Mouse (Mus musculus) erythroblast, embryonic 14.5 days (primary cell): ENCODE data around the gene Gm43517. TPM values are rescaled to one million over a fixed set of nuclear protein-coding genes. Genes with fewer than 3 reads are reported as not detected.

Experiments used
- H3K27me3 ChIP-seq: 2 replicates; pipeline ENCODE4 v1.6.1; 2012; ENCODE audit warnings: inconsistent platforms; ENCODE audit not compliant: control insufficient read depth
- H3K36me3 ChIP-seq: 2 replicates; pipeline ENCODE4 v1.6.1; 2012; ENCODE audit warnings: mild to moderate bottlenecking, inconsistent platforms; ENCODE audit not compliant: control insufficient read depth
- H3K4me1 ChIP-seq: 2 replicates; pipeline ENCODE4 v1.6.1; 2012; ENCODE audit warnings: inconsistent platforms; ENCODE audit not compliant: control insufficient read depth
- H3K4me3 ChIP-seq: replicated peaks from 2 replicates; pipeline ENCODE3; 2012; ENCODE audit warnings: moderate library complexity, mild to moderate bottlenecking, inconsistent platforms
- H3K9me3 ChIP-seq: 2 replicates; pipeline ENCODE4 v1.6.1; 2012; ENCODE audit warnings: low read length, inconsistent platforms, mixed read lengths; ENCODE audit not compliant: control insufficient read depth
- GATA1 ChIP-seq: IDR thresholded peaks from 2 replicates; pipeline ENCODE4 v1.6.1; 2012; ENCODE audit warnings: low read length, inconsistent platforms, mixed read lengths
- TAL1 ChIP-seq: IDR thresholded peaks from 3 replicates; pipeline ENCODE4 v1.6.1; 2012; ENCODE audit warnings: low read length, inconsistent platforms, mixed read lengths
- polyA plus RNA-seq: library from polyadenylated mRNA; stranded (reverse); fragments of >175 nt; gene quantifications from 2 replicates; pipeline ENCODE4 v1.2.3, GENCODE M21; 2012

The Gm43517 gene
- not detected in 2 replicates for polyA plus RNA-seq

DNA sequence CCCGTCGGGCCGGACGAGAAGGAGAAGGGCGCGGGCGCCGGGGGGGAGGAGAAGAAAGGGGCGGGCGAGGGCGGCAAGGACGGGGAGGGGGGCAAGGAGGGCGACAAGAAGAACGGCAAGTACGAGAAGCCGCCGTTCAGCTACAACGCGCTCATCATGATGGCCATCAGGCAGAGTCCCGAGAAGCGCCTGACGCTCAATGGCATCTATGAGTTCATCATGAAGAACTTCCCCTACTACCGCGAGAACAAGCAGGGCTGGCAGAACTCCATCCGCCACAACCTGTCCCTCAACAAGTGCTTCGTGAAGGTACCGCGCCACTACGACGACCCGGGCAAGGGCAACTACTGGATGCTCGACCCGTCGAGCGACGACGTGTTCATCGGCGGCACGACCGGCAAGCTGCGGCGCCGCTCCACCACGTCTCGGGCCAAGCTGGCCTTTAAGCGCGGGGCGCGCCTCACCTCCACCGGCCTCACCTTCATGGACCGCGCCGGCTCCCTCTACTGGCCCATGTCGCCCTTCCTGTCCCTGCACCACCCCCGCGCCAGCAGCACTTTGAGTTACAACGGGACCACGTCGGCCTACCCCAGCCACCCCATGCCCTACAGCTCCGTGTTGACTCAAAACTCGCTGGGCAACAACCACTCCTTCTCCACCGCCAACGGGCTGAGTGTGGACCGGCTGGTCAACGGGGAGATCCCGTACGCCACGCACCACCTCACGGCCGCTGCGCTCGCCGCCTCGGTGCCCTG lies at the start of gene Gm43517:
Gm43517 (plus strand) TSS at position 299 of the 755 bp plus-strand sequence.
- Histone ChIP-seq H3K4me1 (no peaks in the 10 kb centered on the region), H3K9me3 (peaks cover 8% of the 10 kb centered on the region), H3K4me3 (no peak within 1 kb of the TSS), H3K36me3 (no peaks in the 10 kb centered on the region), H3K27me3 (peaks cover 88% of the 10 kb centered on the region)
- no peak for TF ChIP-seq GATA1
- TF ChIP-seq TAL1 = no peak

DNA sequence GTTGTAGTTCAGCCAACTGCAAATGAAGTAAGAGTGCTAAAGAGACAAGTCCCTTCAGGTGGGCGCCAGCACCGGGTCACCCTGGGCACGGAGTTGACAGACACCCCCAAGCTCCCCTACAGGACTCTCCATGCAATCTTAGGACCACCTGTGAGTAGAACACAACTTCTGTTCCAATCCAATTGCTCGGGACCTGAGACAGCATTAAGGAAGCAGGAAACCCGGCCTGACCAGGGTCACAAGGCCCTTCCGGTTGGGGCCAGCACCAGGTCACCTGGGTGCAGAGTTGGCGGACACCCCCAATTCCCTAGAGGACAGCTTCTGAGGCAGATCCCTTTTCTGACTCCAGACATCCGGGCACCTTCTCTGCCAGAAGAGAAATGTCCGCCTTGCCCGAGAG lies 35.3 kb upstream of the Gm43517 start:
- Histone ChIP-seq H3K4me1 (no peaks in the 10 kb centered on the region), H3K36me3 (no peaks in the 10 kb centered on the region), H3K4me3 (no peak overlapping the region), H3K27me3 (no peaks in the 10 kb centered on the region), H3K9me3 (peaks cover 6% of the 10 kb centered on the region)
- TF ChIP-seq TAL1 (no peak), GATA1 (no peak)

DNA sequence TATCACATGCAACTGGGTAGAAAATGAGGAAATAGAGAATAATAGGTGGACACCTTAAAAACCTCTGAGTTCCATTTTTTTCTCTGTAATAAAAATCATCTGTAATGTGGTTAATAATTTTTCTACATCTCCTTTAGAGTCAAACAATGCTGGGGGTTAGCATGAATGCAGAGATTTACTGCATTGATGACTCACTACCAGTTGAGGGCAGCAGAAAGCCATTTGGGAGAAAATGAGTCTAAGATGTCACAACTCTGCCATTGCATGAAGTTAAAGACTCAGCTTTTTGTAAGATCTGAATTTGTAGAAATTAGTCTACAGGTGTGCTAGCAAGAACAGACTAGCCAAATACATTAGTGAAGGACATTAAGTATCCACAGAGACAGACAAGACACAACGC lies 16.0 kb upstream of the Gm43517 start:
- TF ChIP-seq TAL1 (no peak), GATA1 (no peak)
- H3K4me3 ChIP-seq = no peak overlapping the region
- peaks cover 16% of the 10 kb centered on the region for H3K27me3 ChIP-seq
- H3K9me3 ChIP-seq = no peaks in the 10 kb centered on the region
- no peaks in the 10 kb centered on the region for H3K36me3 ChIP-seq
- no peaks in the 10 kb centered on the region for H3K4me1 ChIP-seq

DNA sequence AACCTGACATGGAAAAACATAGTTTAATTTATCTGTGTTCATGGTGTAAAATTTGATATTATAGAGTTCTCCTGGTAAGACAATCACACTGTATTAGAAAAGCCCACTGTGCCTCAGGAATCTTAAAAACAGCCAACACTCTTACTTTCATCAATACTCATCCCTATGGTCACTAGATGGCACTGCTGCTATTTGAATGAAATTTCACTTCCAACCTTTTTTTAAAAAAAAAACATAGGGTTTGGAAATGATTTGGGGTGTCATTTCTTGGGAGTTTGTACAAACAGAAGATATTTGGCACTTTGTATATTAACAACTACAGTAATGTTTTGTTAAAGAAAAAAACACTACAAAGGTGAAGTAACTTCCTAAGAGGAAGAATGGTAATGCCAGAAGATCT lies 12.8 kb upstream of the Gm43517 start:
- Histone ChIP-seq H3K27me3 (peaks cover 48% of the 10 kb centered on the region), H3K9me3 (no peaks in the 10 kb centered on the region), H3K4me1 (no peaks in the 10 kb centered on the region), H3K4me3 (no peak overlapping the region), H3K36me3 (no peaks in the 10 kb centered on the region)
- TF ChIP-seq TAL1 (no peak), GATA1 (no peak)

DNA sequence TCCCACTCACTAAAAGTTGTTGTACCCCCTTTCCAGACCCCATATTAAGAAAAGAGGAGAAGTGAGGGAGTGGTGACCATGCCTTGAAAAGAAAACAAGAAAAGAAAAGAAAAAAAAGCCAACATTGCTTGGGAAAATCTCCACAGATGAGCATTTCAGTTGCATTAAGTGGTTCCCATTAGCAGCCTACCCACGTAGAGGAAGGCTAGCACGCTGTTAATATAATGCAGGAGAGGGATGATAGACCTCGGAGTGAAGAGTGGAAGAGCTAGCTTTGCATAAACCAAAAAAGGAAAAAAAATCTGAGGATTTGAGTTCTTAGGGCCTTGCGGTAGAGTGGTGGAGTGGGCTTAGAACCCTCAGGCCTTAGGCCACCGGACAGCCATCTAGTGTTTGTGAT lies 11.8 kb upstream of the Gm43517 start:
- H3K27me3 ChIP-seq = peaks cover 58% of the 10 kb centered on the region
- H3K9me3 ChIP-seq = no peaks in the 10 kb centered on the region
- H3K4me3 ChIP-seq = no peak overlapping the region
- TF ChIP-seq TAL1 (no peak), GATA1 (no peak)
- H3K36me3 ChIP-seq = no peaks in the 10 kb centered on the region
- H3K4me1 ChIP-seq = no peaks in the 10 kb centered on the region

DNA sequence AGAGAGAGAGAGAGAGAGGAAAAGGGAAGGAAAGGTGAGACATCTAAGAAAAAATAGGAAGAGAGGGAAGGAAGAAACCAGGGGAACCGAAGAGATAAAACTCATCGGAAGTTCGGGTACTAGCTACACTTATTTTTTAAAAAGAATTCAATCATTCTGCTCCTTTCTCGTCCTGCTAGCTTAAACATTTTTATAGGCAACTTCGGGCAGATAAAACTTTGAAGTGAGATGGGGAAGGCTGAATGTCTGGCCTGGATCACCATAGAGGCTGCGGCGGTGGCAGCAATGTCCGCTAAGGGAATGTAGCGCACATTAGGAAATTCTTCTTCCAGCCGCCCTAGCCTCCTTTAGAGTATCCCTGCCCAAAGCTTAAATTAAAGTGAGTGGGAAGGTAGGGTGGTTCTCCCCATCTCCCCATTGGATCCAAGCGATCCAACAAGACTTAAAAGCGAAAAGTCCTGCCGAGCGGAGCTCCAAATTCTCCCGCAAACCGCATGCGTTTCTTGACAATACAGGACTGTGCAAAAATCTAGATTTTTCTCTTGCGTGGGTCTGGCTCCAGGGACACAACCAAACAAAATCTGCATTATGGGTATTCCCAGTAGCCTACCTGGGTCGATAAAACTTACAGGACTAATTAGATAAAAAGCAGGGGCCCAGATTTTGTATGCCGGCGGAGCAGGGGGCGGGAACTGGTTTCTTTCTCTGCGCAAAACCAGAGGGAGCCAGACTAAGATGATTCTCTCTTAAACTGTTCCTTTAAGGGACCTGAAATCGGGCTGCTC lies 11.0 kb upstream of the Gm43517 start:
- Histone ChIP-seq H3K4me1 (no peaks in the 10 kb centered on the region), H3K36me3 (no peaks in the 10 kb centered on the region), H3K27me3 (peaks cover 67% of the 10 kb centered on the region), H3K4me3 (no peak overlapping the region), H3K9me3 (no peaks in the 10 kb centered on the region)
- TF ChIP-seq GATA1 (no peak), TAL1 (no peak)

DNA sequence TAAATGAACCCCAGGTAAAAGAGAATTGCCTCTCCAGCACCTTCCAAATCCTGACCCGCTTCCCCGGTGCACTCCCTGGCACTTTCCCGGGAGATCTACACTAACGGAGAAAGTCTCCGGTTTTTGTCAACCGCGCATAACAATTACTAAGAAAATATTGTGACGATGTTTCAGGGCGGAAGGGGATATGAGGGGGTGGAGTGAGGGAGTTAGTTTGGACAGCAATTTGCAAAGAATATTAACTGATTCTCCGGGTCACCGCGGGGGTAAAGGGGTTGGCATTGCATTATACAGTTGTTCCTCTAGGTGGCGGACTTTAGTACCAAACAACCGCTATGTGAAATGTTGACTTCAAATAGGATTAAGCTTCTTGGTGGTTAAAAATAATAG lies 10.4 kb upstream of the Gm43517 start:
- Histone ChIP-seq H3K4me1 (no peaks in the 10 kb centered on the region), H3K36me3 (no peaks in the 10 kb centered on the region), H3K9me3 (no peaks in the 10 kb centered on the region), H3K4me3 (no peak overlapping the region), H3K27me3 (peaks cover 73% of the 10 kb centered on the region)
- no peak for TF ChIP-seq GATA1
- no peak for TF ChIP-seq TAL1

DNA sequence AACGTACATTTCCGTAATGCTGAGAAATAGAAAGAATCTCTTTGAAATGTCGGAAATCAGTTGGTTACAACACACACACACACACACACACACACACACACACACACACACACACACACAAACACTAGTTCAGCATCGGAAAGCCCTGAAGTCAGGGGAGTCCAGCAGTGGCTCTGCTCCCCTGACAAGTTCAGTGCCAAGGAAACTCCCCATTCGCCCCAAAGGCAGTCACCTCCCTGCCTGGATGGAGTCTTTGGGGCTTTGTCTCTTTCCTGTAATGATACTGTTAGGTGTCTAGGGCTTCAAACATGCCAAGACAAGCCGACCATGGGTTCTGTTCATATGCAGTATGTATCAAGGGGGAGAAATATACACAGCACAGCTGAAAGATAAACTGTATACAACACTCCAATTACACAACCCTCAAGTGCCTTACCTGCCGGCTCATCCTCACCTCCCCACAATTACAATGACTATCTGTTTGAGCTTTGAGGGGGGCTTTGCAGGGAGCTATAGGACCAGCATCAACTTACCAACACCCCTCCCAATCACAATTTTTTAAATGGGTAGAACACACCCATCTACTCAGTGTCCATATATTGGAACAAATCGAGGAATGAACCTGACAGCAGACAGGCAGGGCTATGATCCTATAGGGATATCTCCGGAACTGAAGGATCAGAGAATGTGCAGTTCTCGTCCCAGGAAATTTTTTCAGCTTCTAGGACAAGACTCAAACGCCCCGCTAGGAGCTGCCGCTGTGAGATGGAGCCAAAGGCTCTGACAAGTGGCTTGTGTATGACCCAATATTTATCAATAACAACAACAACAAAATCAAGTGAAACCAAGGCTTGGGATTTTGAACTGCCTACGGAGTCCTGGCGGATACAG lies 9.3 kb upstream of the Gm43517 start:
- no peaks in the 10 kb centered on the region for H3K36me3 ChIP-seq
- no peak overlapping the region for H3K4me3 ChIP-seq
- TF ChIP-seq TAL1 (no peak), GATA1 (no peak)
- no peaks in the 10 kb centered on the region for H3K9me3 ChIP-seq
- no peaks in the 10 kb centered on the region for H3K4me1 ChIP-seq
- peaks cover 83% of the 10 kb centered on the region for H3K27me3 ChIP-seq
